Mouse (Mus musculus): ENCODE data around the gene Nppa. TPM values are rescaled to one million over a fixed set of nuclear protein-coding genes. Genes with fewer than 3 reads are reported as not detected.
A peak's percentile ranks its signal among the peaks of the same experiment; 100 is the strongest.

Nppa gene
- total RNA-seq, 2 experiments from 2014 or later, result not detected

DNA sequence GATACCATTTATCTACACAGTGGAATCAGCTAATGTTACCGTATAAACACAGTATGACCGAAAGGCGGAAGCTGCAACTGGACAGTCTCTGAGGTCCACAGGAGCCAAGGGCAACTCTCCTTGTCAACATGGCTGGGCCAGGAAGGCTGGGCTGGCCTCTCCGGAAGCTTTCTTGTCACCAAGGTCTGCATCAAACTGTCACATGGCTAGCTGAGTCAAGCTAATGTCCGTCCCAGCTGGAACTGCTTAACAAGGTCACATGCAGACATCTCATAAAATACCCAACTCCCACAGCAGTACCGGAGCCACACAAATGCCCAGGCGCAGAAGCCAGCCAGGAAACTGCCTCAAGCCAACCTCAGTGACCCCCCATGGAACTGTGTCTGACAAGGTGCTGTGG is 3.8 kb downstream of the Nppa start:
- intact Hi-C loops (cut with DNase I; ENCODE audit: low total_unique reads), result no loop called here
- DNase-seq, result no peak

DNA sequence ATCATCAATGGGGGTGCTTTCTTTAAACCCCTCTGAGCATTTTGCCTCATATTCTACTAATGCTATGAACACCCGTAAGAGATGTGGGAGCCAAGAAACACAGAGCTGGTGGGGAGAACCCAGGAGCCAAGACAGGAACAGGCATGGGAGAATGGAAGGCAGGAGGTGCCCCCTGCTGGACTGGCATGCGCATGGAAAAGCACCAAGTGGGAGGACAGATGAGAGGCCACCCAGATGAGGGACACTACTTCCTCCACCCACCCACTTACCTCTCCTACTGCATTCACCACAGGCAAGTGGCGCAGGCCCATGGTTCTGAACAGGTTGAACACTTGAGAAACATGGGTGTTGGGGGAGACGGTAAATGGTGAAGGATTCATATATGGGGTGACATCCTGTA is 7.9 kb downstream of the Nppa start:
- peak; percentile 32 for DNase-seq
- intact Hi-C loops (cut with DNase I; ENCODE audit: low total_unique reads), result loop anchor here (5.0 kb wide), 1 partner anchor 46 kb away; no protein-coding TSS in a partner anchor

GRCm38 (mm10) chr4:148009641-148010040 is 9.1 kb downstream of the Nppa start:
- intact Hi-C loops (cut with DNase I; ENCODE audit: low total_unique reads), result loop anchor here (5.0 kb wide), 1 partner anchor 47 kb away; no protein-coding TSS in a partner anchor
- no peak for DNase-seq

DNA sequence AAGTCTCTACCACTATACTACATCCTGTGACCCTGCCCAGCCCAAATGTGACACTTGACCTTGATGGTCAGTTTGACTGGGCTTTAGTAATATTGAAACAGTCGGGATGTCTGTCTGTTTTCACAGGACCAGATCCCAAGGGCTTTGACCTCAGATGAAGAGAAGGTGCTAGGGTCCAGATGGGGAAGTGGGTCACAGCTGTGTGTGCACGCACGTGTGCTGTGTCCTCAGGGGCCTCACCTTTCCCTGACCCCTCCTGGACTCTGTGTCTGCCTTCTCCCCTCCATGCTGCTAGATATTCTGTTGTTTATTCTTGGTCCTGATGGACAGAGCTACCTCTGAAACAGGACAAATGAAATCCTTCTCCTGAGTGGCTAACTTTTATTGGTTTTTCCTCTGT is 10.8 kb downstream of the Nppa start:
- no peak for DNase-seq
- intact Hi-C loops (cut with DNase I; ENCODE audit: low total_unique reads), result no loop called here

DNA sequence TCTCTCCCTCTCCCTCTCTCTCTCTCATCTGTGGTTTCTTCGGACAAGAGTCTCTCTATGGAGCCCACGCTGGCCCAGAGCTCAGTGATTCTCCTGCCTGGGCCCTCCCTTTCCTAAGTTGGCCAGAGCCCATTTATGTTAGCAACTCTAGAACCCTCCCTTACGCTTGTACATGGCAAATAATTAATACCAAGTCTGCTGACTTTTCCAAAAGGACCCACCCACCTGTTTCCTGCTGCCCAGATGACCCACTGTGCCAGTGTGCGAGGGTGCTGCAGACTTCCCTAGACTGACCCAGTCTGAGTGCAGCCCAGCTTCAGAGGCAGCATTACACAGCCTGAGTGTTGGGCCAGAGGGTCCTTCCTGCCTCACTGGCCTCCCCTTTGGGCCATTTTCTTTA is 11.7 kb downstream of the Nppa start:
- DNase-seq, result no peak
- intact Hi-C loops (cut with DNase I; ENCODE audit: low total_unique reads), result no loop called here

GRCm38 (mm10) chr4:148015418-148015817 is 14.9 kb downstream of the Nppa start:
- DNase-seq, result no peak
- intact Hi-C loops (cut with DNase I; ENCODE audit: low total_unique reads), result no loop called here

DNA sequence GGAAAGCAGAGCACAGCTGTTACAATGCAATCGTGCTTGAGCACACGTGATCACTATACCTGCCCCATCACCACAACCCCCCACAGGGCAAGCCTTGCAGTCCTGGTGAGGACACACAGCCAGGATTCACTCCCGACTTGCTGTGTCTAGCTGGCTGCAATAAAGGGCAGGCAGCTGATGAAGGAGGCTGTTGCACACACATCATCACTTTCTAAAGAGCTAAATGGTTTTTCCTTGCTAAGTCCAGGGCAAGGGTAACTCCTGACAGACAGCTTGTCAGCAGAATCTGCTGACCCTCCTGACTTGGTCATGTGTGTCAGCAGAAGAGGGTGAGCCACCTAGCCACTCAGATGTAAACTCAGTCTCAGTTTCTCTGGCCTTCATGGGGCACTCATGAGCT is 16.5 kb downstream of the Nppa start:
- DNase-seq, result no peak
- intact Hi-C loops (cut with DNase I; ENCODE audit: low total_unique reads), result no loop called here

- intact Hi-C loops (cut with DNase I; ENCODE audit: low total_unique reads), result no loop called here
- no peak for DNase-seq
Observed at GRCm38 (mm10) chr4:148018410-148018809, 17.9 kb downstream of the Nppa start.

DNA sequence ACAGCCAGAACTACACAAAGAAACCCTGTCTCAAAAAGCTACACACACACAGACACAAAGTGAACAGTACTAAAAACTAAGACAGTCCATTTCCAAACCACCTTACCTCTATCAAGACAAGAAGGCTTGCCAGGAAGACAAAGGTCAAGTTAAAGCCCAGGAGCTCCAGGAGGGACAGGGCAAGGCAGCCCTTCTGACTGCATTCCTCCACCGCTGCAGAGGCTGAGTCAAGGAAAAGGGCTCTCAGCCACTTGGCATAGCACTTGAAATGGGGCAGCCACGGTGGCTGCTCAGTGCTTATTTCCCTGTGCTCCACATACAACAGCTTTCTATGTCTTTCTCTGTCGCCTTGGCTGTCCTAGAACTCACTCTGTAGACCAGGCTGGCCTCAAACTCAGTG is 23.5 kb downstream of the Nppa start:
- intact Hi-C loops (cut with DNase I; ENCODE audit: low total_unique reads), result no loop called here
- no peak for DNase-seq

DNA sequence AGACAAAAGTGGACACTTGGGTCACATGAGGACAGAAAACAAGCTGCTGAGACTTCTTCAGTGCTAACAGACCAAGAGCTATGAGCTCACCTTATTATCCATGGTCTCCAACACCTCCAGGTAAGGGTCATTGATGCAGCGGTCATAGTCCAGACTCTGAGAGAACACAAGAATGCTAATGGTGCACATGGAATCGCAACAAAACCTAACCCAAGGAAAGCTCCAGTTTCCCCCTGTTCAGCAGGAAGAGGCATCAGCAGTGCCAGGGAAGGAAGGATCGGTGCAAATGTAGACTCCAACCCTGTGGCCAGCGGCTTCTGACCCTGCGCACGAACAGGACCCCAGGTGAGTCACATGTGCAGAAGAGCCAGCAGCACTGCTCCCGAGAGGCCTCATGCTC is 28.8 kb downstream of the Nppa start:
- DNase-seq, result no peak
- intact Hi-C loops (cut with DNase I; ENCODE audit: low total_unique reads), result no loop called here

DNA sequence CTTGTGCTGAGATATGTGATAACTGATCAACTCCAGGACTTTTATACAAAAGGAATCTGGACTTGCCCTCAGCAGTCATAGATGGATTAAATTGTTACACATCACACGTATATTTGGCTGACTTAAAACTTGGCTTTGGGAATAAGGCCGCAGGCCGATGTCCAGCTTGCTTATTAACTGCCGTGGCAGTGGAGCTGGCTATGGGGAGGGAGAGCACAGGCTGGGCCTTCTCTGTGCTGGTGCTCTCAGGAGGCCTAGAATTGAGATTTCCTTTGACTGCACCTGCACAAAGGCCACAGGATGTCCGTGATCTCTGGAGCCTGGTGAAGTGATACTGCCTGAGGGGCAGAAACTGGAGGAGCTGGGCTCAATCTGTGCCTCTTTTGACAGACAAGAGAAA is 30.0 kb downstream of the Nppa start:
- intact Hi-C loops (cut with DNase I; ENCODE audit: low total_unique reads), result no loop called here
- no peak for DNase-seq

DNA sequence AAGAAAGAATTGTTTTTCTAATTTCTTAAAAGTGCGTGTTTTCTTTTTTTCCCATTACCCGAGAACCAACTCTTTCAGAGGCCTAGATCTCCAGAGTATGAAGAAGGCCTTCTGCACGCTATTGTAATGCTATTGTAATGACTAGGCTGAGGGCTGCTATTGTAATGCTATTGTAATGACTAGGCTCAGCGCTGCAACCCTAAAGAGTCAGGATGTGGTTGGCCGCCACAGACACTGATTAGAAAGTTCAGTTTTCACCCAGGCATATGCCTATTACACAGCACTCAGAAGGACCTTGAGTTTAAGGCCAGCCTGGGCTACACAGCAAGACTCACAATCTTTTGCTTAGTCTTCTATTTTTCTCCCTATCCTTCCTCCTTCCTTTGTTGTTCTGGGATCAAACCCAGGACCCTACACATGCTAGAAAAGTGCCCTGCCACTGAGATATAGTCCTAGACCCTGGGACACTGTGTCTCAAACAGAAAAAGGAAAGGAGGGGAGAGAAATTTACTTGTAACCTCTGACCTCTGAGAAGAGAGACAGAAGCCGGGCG is 33.4 kb downstream of the Nppa start:
- intact Hi-C loops (cut with DNase I; ENCODE audit: low total_unique reads), result no loop called here
- no peak for DNase-seq

DNA sequence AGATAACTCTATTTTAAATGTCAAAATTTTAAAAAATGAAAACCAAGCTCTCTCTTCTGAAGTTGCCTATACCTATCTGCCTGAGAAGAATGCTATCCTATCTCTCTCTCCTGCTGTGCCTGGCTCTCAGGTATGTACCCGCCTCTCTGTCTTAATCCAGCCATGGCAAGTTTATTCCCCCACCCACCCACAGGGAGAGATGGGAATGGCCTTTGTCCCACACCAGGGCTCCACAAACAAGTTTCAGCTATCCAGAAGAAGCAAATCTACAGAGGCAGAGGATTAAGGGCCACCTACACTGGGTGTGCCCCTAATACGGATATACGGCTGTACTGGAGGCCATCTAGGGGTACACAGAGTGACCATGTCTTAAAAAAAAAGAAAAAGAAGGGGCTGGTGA is 34.9 kb downstream of the Nppa start:
- DNase-seq, result no peak
- intact Hi-C loops (cut with DNase I; ENCODE audit: low total_unique reads), result no loop called here

GRCm38 (mm10) chr4:148038079-148038599 is 37.6 kb downstream of the Nppa start:
- DNase-seq, result no peak
- intact Hi-C loops (cut with DNase I; ENCODE audit: low total_unique reads), result no loop called here

- intact Hi-C loops (cut with DNase I; ENCODE audit: low total_unique reads), result no loop called here
- peak; percentile 99 for DNase-seq
Observed at GRCm38 (mm10) chr4:148038600-148039253, 38.2 kb downstream of the Nppa start, which contains the start of the genes Clcn6 and Mthfr. Gene Clcn6, minus strand, starts transcription at chr4:148038821. Gene Mthfr, plus strand, starts transcription at chr4:148039077.

DNA sequence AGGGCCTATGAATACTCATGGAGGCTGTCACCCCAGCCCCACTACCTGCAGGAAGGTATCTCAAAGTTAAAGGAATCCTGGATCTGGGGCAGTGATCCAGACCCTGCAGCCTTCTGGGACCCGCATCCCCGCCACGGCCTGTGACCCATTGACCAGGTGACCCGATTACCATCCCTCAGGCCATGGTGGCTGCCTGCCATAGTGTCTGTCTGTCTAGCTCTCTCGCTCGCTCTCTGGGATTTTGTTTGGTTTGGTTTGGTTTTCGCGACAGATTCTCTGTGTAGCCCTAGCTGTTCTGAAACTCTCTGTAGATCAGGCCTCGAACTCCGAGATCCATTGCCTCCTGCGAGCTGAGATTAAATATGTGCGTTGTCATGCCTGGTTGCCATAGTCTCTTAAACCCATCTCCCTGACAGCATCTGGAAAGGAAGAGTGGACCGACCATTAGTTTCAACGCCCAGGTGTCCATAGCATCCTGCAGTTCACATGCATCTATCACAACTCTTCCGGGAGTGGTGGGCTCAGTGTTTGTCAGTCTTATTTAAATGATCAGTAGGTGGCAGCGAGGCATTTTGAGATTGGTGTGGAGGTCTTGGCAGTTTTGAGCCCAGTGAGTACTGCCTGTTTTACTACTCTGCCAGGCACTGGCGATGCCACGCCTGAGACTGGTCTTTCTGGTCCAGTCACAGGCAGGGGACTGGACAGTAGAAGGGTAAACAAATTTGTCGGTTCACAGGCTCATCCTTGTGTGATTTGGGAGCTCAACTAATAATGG is 38.9 kb downstream of the Nppa start:
- DNase-seq, result no peak
- intact Hi-C loops (cut with DNase I; ENCODE audit: low total_unique reads), result no loop called here

DNA sequence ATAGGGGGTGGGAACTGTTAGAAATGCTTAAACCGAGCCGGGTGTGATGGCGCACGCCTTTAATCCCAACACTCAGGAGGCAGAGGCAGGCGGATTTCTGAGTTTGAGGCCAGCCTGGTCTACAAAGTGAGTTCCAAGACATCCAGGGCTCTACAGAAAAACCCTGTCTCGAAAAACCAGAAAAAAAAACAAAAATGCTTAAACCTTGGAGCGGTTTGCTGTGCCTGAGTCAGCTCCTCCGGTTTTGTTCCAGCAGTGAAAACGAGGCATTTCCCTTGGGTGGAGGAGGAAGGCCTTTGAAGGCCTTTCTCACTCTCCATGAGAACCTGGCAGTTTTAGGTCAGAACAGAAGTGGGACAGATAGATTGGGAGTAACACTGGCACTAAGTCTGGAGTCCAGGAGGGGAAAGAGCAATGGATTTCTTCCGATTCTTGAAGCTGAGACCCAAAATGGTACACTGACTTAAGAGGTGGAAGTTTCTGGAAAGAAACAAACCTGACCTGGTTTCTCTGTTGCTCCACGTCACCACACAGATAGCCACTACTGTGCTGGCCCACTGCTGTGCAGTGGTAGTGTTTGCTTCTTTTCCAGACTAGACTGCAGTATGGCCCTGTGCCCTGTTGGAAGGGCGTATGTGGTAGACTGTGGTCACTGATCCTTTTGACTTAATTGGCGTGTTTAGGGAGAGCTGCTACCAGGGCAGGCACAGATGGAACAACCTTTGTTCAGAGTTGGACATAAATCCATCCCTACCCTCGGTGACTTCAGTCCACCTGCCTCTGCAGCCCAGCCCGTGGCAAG is 39.7 kb downstream of the Nppa start:
- peak; percentile 50 for DNase-seq

DNA sequence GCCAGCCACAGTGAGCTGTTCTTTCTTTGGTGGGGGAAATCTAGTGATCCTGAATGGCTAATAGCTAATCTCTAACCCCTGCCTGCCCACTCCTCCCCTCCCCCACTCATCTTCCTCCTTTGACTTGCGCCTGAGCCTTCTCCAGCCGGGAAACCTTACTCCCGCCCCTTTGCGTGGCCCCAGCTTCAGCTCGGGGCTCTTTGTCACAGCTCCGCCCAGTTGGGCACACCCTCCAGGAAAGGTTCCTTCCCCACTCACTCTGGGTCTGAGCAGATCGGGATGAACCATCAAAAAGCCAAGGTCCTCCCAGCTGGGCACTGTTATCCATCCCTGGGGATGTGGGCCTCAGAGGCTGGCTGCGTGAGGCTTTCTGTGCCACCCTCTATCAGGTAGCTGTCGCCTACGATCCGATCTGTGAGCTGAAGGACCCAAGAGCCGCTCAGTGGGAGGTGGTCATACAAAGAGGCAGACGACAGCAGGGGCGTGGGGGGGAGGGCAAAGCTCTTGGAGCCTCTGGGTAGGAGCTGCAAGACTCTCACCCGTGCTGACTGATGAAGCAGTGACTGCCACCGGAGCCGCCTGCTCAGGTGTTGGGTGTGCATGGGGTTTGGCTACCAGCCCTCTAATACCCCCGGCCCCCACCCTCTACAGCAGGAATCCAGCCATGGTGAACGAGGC is 40.5 kb downstream of the Nppa start:
- intact Hi-C loops (cut with DNase I; ENCODE audit: low total_unique reads), result no loop called here
- peak; percentile 83 for DNase-seq

More for the DNA sequence above, 39.7 kb downstream of the Nppa start:
- intact Hi-C loops (cut with DNase I; ENCODE audit: low total_unique reads), result no loop called here

- DNase-seq, result peak; percentile 33
- intact Hi-C loops (cut with DNase I; ENCODE audit: low total_unique reads), result no loop called here
Observed at GRCm38 (mm10) chr4:148041611-148042191, 41.2 kb downstream of the Nppa start.
